Mouse (Mus musculus) lung, adult 2 months (tissue): ENCODE data around the gene Pdlim5. TPM values are rescaled to one million over a fixed set of nuclear protein-coding genes. Genes with fewer than 3 reads are reported as not detected.

Experiments used
- DNase-seq: peaks from one replicate; pipeline ENCODE4 v3.0.0; 2022
- H3K4me1 ChIP-seq: fragments of 200-500 bp; 2 replicates; pipeline ENCODE4 v1.6.1; 2011; ENCODE audit warnings: low read length; ENCODE audit not compliant: control insufficient read depth, insufficient read depth
- H3K4me3 ChIP-seq: fragments of 200-500 bp; replicated peaks from 2 replicates; pipeline ENCODE3; 2011; ENCODE audit warnings: low read depth, mild to moderate bottlenecking, control low read depth, low read length; ENCODE audit errors: extremely low read depth
- CTCF ChIP-seq: fragments of 200-500 bp; IDR thresholded peaks from 2 replicates; pipeline ENCODE4 v1.5.1; 2011; ENCODE audit warnings: mild to moderate bottlenecking, low read length, control low read depth; ENCODE audit not compliant: insufficient read depth
- POLR2A ChIP-seq: fragments of 200-500 bp; IDR thresholded peaks from 2 replicates; pipeline ENCODE4 v1.6.1; 2011; ENCODE audit warnings: low read depth, mild to moderate bottlenecking, control low read depth, low read length, borderline replicate concordance; ENCODE audit errors: extremely low read depth
- WGBS: fragments of 180-500 bp; shearing (Covaris S2); methylation state at CpG from one replicate; pipeline ENCODE4 v1.1.7; 2018; 5-methylcytosine and 5-hydroxymethylcytosine counted together
- polyA plus RNA-seq: library from polyadenylated mRNA; depleted of rRNA; stranded (reverse); fragments of >200 nt; gene quantifications from 2 replicates; pipeline ENCODE4 v1.2.3, GENCODE M21; 2012

Gene Pdlim5
- polyA plus RNA-seq, 1 experiment, result 52.6 TPM

DNA sequence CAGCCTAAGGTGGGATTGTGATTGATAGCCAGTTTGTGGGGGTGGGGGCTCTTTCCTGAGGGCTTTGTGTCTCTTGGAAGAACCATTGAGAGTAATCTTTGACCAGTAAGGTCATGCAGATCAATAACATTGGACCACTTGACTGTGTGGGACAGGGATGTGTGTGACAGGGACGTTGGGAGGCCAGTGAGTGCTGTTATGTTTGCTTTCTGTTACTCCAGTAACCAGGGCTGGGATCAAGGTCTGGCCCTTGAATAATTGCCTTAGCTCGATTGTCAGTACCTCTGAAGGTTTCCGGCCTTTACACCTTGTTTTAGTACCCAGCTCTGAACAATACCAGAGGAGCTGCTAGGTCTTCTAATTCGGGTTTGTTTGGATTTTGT, 39.3 kb upstream of the Pdlim5 start:
- TF ChIP-seq CTCF, result no peak
- no peak for TF ChIP-seq POLR2A
- DNase-seq, result no peak
- Histone ChIP-seq H3K4me1 (peaks cover 5% of the 10 kb centered on the region), H3K4me3 (no peak overlapping the region)
- 63% methylated on average over 4 of the region's 4 CpGs for WGBS

DNA sequence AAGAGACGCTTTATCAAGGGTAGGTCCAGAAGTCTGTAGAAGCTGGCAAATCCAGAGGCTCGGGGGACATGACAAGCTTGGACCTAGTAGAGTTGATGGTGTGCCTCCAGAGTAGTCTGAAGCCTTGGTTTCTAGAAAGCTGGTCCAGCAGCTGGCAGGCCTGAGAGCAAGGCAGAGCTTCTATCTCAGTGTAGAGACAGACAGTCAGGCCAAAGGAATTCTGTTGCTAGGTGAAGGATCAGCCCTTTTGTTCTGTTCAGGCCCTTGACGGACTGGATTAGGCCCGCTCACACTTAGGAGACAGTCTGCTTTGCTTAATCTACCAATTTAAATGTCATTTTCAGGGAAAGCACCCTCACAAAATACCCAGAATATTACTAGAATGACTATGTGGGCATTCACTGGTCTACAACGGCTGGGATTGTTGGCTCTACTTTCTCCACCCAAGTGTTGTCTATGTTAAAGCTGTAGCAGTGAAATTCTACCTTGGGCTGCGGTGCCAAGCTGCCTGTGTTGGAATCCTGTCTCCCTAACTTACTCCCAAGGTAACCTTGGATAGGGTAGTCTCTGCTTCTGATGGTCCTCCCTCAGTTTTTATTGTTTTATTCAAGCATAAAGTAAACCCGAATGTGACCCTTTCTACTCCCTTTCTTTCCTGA, 38.8 kb upstream of the Pdlim5 start:
- Histone ChIP-seq H3K4me1 (peaks cover 3% of the 10 kb centered on the region; the same call in 1 of the 2 replicates), H3K4me3 (no peak overlapping the region)
- 72% methylated on average over 7 of the region's 7 CpGs for WGBS
- DNase-seq, result no peak
- TF ChIP-seq CTCF (no peak), POLR2A (no peak)

DNA sequence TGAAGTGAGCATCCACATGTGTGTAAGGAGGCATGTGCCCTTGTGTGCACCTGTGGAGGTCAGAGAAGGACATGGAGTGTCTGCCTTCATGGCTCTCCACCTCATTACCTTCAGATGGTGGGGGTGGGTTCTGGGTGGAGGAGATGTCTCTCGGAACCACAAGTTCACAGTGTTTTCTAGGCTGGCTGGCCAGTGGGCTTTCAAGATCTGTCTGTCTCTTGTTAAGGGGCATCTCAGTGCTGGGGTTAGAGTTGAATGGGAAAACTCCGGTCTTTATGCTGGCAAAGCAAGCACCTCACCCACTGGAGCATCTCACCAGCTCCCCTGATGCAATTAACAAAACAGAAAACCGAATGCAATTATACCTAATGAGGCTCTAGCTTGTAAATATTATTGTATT, 36.0 kb upstream of the Pdlim5 start:
- 81% methylated on average over 3 of the region's 3 CpGs for WGBS
- Histone ChIP-seq H3K4me1 (no peaks in the 10 kb centered on the region), H3K4me3 (no peak overlapping the region)
- no peak for DNase-seq
- TF ChIP-seq CTCF, result no peak
- no peak for TF ChIP-seq POLR2A

DNA sequence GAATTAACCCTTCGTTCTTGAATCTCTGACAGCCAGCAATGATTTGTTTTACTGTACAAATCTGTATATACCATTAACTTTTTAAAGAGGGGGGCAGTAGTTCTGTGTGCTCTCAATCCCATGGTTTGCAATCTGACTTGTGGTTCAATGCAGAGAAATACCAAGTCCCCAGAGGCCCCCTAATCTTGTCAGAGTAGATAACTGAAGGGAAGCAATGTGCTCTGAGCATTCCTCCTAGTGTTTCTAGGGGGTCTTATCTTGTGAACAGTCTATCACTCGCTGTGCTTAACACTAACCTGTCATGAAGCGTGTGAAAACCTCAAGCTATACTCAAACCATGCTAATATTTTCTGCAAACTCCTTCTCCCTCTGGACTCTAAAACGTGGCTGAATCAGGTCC, 34.6 kb upstream of the Pdlim5 start:
- H3K4me3 ChIP-seq, result no peak overlapping the region
- DNase-seq, result no peak
- WGBS, result 68% methylated on average over 4 of the region's 4 CpGs
- TF ChIP-seq POLR2A (no peak), CTCF (no peak)
- no peaks in the 10 kb centered on the region for H3K4me1 ChIP-seq

DNA sequence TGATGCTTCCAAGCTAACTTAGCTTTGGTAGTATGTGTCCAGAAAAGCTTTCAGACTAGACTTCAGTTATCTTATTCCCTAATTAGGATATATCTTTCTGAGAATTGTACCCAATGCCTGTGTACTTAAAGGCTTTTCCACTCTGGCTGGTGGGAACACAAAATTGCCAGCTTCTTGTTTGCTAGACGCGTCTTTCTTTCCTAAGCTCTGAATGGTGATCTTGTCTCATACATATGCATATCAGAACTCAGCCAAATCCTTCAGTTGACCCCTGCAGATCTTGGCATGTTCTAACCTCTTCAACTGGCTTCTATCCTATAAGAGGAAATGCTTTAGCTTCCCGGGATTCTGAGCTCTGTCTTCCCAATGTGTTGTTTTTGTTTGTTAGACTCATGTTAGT, 31.3 kb upstream of the Pdlim5 start:
- Histone ChIP-seq H3K4me3 (no peak overlapping the region), H3K4me1 (no peaks in the 10 kb centered on the region)
- no peak for DNase-seq
- WGBS, result 56% methylated on average over 3 of the region's 3 CpGs
- TF ChIP-seq POLR2A (no peak), CTCF (no peak)

DNA sequence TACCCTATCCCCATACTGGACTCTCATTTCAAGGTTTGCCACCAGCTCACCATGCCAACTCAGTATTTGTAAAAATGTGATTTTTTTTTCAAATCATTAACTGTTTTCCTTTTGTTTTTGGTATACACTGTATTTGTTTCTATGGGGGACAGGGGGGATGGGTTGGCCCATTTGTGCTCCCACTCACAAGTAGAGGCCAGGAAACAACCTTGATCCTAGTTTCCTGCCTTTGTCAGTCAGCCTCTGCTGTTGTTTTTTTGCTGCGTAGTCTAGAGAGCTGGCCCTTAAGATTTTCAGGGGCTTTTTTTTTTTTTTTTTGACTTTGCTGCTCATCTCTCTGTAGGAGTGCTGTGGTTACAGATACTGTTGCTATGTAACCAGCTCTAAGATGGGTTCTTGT, 28.6 kb upstream of the Pdlim5 start:
- H3K4me3 ChIP-seq, result no peak overlapping the region
- no peaks in the 10 kb centered on the region for H3K4me1 ChIP-seq
- DNase-seq, result no peak
- 73% methylated on average over 1 of the region's 1 CpGs for WGBS
- TF ChIP-seq CTCF (no peak), POLR2A (no peak)

DNA sequence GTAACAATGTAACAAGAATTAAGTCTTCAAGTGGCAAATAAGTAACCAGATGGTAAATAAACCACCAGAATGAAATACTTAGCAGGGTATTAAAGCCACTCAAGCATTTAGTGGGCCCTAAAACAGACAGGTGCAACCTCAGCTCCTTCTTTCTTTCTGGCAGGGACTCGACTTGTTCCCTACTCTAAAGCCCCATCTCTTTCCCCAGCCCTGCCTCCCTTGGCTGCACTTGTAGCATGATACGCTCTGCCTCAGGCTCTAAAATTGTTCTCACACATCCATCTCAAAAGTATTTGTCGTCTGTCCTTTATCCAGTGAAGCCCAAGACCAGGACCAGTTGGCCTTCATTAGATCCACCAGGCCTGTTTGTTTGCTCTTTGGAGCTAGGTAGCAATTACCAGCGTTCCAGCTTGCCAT, 28.0 kb upstream of the Pdlim5 start:
- H3K4me1 ChIP-seq, result no peaks in the 10 kb centered on the region
- no peak for DNase-seq
- WGBS, result 50% methylated on average over 4 of the region's 4 CpGs
- TF ChIP-seq CTCF, result no peak
- no peak for TF ChIP-seq POLR2A
- H3K4me3 ChIP-seq, result no peak overlapping the region

DNA sequence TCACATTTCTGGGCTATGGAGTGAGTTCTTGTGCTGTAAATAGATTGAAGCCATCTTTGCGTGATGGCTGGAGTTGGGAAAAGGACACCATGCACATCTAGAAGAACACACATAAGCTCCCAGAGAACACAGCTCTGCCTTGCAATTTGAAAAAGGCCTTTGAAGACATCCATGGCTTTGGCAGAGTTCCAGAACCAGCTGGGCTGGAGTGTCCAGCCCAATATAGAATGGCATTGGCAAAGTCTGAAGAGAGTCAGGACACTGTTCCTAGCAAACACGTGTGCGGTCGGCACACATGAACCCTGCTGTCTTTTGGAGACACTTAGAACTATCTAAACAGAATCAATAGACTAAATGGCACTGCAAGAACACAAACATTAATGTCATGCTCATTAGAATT, 26.7 kb upstream of the Pdlim5 start:
- WGBS, result 68% methylated on average over 4 of the region's 4 CpGs
- DNase-seq, result no peak
- TF ChIP-seq POLR2A, result no peak
- no peak for TF ChIP-seq CTCF
- Histone ChIP-seq H3K4me3 (no peak overlapping the region), H3K4me1 (no peaks in the 10 kb centered on the region)

DNA sequence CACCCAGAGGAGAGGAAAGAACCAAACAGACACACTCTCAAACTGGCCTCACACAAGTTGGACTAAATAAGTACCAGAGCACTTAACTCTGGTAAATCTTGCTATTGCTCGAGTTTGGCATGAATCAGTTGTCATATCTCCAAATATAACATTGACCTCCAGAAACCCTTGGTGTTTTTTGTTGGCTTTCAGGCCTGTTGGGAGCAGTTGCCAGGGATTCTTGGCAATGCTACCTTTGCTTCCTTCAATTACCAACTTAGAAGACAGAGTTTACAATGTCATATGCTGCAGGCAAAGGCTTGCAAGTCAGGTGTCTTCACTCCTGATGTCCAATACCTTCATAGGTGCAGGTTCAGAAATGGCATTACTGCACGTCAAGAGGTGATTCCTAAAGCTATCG, 26.0 kb upstream of the Pdlim5 start:
- Histone ChIP-seq H3K4me1 (no peaks in the 10 kb centered on the region), H3K4me3 (no peak overlapping the region)
- DNase-seq, result no peak
- TF ChIP-seq POLR2A, result no peak
- no peak for TF ChIP-seq CTCF
- WGBS, result 79% methylated on average over 3 of the region's 3 CpGs

DNA sequence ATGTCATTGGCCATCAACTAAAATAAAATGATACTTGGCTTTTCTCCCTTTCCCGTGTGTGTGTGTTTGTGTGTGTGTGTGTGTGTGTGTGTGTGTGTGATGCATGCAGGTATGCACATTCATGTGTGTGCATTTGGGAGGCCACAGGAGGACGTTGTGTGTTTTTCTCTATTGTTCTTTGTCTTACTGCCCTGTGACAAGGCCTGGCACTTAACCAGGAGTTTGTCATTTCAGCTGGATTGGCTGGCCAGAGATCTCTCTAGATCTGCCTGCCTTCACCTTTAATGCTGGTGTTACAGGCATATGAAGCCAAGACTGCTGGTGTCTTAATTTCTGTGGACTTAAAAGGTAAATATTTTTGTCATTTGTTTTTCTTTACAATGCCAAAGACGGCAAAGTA, 22.5 kb upstream of the Pdlim5 start:
- no peak for TF ChIP-seq POLR2A
- no peak for TF ChIP-seq CTCF
- Histone ChIP-seq H3K4me1 (no peaks in the 10 kb centered on the region), H3K4me3 (no peak overlapping the region)
- DNase-seq, result no peak
- 60% methylated on average over 3 of the region's 3 CpGs for WGBS
